Mouse (Mus musculus) cerebellum, adult 2 months (tissue): ENCODE data around the gene G430095P16Rik.

Experiments
- CTCF ChIP-seq: fragments of 200-500 bp; IDR thresholded peaks from 2 replicates; pipeline ENCODE4 v1.5.1; 2011; ENCODE audit warnings: low read depth, mild to moderate bottlenecking, control low read depth, low read length, moderate library complexity, borderline replicate concordance; ENCODE audit not compliant: insufficient read depth
- POLR2A ChIP-seq: fragments of 200-500 bp; IDR thresholded peaks from 2 replicates; pipeline ENCODE4 v1.6.1; 2011; ENCODE audit warnings: low read length, control low read depth, borderline replicate concordance; ENCODE audit not compliant: insufficient read depth

- no peak for TF ChIP-seq CTCF
- no peak for TF ChIP-seq POLR2A
Observed at GRCm38 (mm10) chr8:84743517-84744420, 21.0 kb downstream of the G430095P16Rik start.
